Mouse (Mus musculus) heart, embryonic 13.5 days (tissue): ENCODE measurements at regions not wholly inside any gene's neighbourhood (a gene's known extent, or its start where the extent isn't known, plus 50 kb on each side); places are given as distances from the start of the nearest gene placed in this dataset.

ENCODE experiments used
- ATAC-seq: fragments of 200-750 bp; cut with Nextera tagmentation; 2 replicates; pipeline ENCODE4 v1.8.0; 2017; ENCODE audit warnings: moderate TSS enrichment; ENCODE audit not compliant: insufficient number of reproducible peaks, low FRiP score, low TSS enrichment; ENCODE audit errors: extremely low read depth
- H3K27ac ChIP-seq: fragments of 300-500 bp; sonication (generic); replicated peaks from 2 replicates; pipeline ENCODE4 v1.5.1; 2015; ENCODE audit warnings: moderate library complexity, mild to moderate bottlenecking, inconsistent platforms
- H3K27me3 ChIP-seq: fragments of 300-500 bp; sonication (generic); replicated peaks from 2 replicates; pipeline ENCODE4 v1.6.1; 2015; ENCODE audit warnings: mild to moderate bottlenecking, inconsistent platforms
- H3K36me3 ChIP-seq: fragments of 300-500 bp; sonication (generic); 2 replicates; pipeline ENCODE4 v1.6.1; 2015; ENCODE audit warnings: mild to moderate bottlenecking, inconsistent platforms
- H3K4me1 ChIP-seq: fragments of 300-500 bp; sonication (generic); 2 replicates; pipeline ENCODE4 v1.6.1; 2015; ENCODE audit warnings: inconsistent platforms
- H3K4me2 ChIP-seq: fragments of 300-500 bp; sonication (generic); 2 replicates; pipeline ENCODE4 v1.6.1; 2015; ENCODE audit warnings: inconsistent platforms, mild to moderate bottlenecking, moderate library complexity
- H3K4me3 ChIP-seq: fragments of 300-500 bp; sonication (generic); 2 replicates; pipeline ENCODE4 v1.5.1; 2015; ENCODE audit warnings: moderate library complexity, mild to moderate bottlenecking, inconsistent platforms
- H3K9ac ChIP-seq: fragments of 300-500 bp; sonication (generic); 2 replicates; pipeline ENCODE4 v1.6.1; 2015; ENCODE audit warnings: inconsistent platforms, mild to moderate bottlenecking, moderate library complexity
- H3K9me3 ChIP-seq: fragments of 300-500 bp; sonication (generic); 2 replicates; pipeline ENCODE4 v1.6.1; 2016; ENCODE audit warnings: inconsistent platforms
- WGBS: fragments of 180-500 bp; shearing (Covaris S2); methylation state at CpG from one replicate; pipeline ENCODE4 v1.1.7; 2015; ENCODE audit warnings: mixed read lengths; 5-methylcytosine and 5-hydroxymethylcytosine counted together

- Histone ChIP-seq H3K9me3 (no peaks in the 10 kb centered on the region), H3K4me2 (no peak overlapping the region), H3K27ac (no peak overlapping the region), H3K4me1 (peaks cover 19% of the 10 kb centered on the region), H3K4me3 (no peak overlapping the region), H3K9ac (no peak overlapping the region), H3K27me3 (peaks cover 33% of the 10 kb centered on the region), H3K36me3 (no peaks in the 10 kb centered on the region)
- ATAC-seq: no peak
- WGBS: 30% methylated on average over 7 of the region's 7 CpGs
These were observed 199.4 kb downstream of the Cdh26 start for GRCm38 (mm10) chr2:178629756-178630155.

GRCm38 (mm10) chr2:178630511-178630910, 200.2 kb downstream of the Cdh26 start:
- no peak overlapping the region for H3K4me3 ChIP-seq
- no peaks in the 10 kb centered on the region for H3K36me3 ChIP-seq
- no peak for ATAC-seq
- H3K27ac ChIP-seq: no peak overlapping the region
- no peak overlapping the region for H3K4me2 ChIP-seq
- peaks cover 33% of the 10 kb centered on the region for H3K27me3 ChIP-seq
- H3K9ac ChIP-seq: no peak overlapping the region
- H3K4me1 ChIP-seq: peaks cover 19% of the 10 kb centered on the region
- H3K9me3 ChIP-seq: no peaks in the 10 kb centered on the region
- 74% methylated on average over 12 of the region's 12 CpGs for WGBS

GRCm38 (mm10) chr2:178631336-178631735, 201.0 kb downstream of the Cdh26 start:
- Histone ChIP-seq H3K27me3 (peaks cover 33% of the 10 kb centered on the region), H3K4me1 (peaks cover 19% of the 10 kb centered on the region), H3K4me2 (no peak overlapping the region), H3K27ac (no peak overlapping the region), H3K4me3 (no peak overlapping the region), H3K9me3 (no peaks in the 10 kb centered on the region), H3K9ac (no peak overlapping the region), H3K36me3 (no peaks in the 10 kb centered on the region)
- WGBS: 51% methylated on average over 3 of the region's 3 CpGs
- no peak for ATAC-seq

- H3K4me3 ChIP-seq: no peak overlapping the region
- no peak overlapping the region for H3K4me2 ChIP-seq
- no peak overlapping the region for H3K9ac ChIP-seq
- peaks cover 19% of the 10 kb centered on the region for H3K4me1 ChIP-seq
- no peak overlapping the region for H3K27ac ChIP-seq
- no peaks in the 10 kb centered on the region for H3K36me3 ChIP-seq
- peaks cover 28% of the 10 kb centered on the region for H3K27me3 ChIP-seq
- no peaks in the 10 kb centered on the region for H3K9me3 ChIP-seq
- no peak for ATAC-seq
- WGBS: 61% methylated on average over 12 of the region's 12 CpGs
These were observed 201.6 kb downstream of the Cdh26 start for GRCm38 (mm10) chr2:178631966-178632365.

- Histone ChIP-seq H3K4me1 (peaks cover 12% of the 10 kb centered on the region), H3K27me3 (peaks cover 17% of the 10 kb centered on the region), H3K27ac (no peak overlapping the region), H3K4me3 (no peak overlapping the region), H3K36me3 (no peaks in the 10 kb centered on the region), H3K9me3 (no peaks in the 10 kb centered on the region), H3K4me2 (no peak overlapping the region), H3K9ac (no peak overlapping the region)
- no peak for ATAC-seq
- 81% methylated on average over 13 of the region's 13 CpGs for WGBS
These were observed 202.7 kb downstream of the Cdh26 start for GRCm38 (mm10) chr2:178632831-178633585.

- no peak for ATAC-seq
- no peak overlapping the region for H3K27ac ChIP-seq
- H3K9me3 ChIP-seq: no peaks in the 10 kb centered on the region
- H3K4me1 ChIP-seq: peaks cover 3% of the 10 kb centered on the region; the same call in 1 of the 2 replicates
- H3K36me3 ChIP-seq: no peaks in the 10 kb centered on the region
- no peak overlapping the region for H3K4me2 ChIP-seq
- 0 out of 2 replicates have a peak, but pooled peaks cover 8% of the 10 kb centered on the region for H3K27me3 ChIP-seq
- H3K9ac ChIP-seq: no peak overlapping the region
- H3K4me3 ChIP-seq: no peak overlapping the region
- WGBS: 47% methylated on average over 10 of the region's 10 CpGs
These were observed 203.8 kb downstream of the Cdh26 start for GRCm38 (mm10) chr2:178634116-178634515.

GRCm38 (mm10) chr2:178635685-178636084, 205.4 kb downstream of the Cdh26 start:
- H3K9me3 ChIP-seq: no peaks in the 10 kb centered on the region
- no peak overlapping the region for H3K4me2 ChIP-seq
- H3K27ac ChIP-seq: no peak overlapping the region
- no peak overlapping the region for H3K4me3 ChIP-seq
- 0 out of 2 replicates have a peak, but pooled peaks cover 6% of the 10 kb centered on the region for H3K27me3 ChIP-seq
- no peak overlapping the region for H3K9ac ChIP-seq
- peaks cover 3% of the 10 kb centered on the region; the same call in 1 of the 2 replicates for H3K4me1 ChIP-seq
- H3K36me3 ChIP-seq: no peaks in the 10 kb centered on the region
- WGBS: 45% methylated on average over 4 of the region's 4 CpGs
- no peak for ATAC-seq

GRCm38 (mm10) chr2:178636901-178637300, 206.6 kb downstream of the Cdh26 start:
- 76% methylated on average over 9 of the region's 9 CpGs for WGBS
- no peak for ATAC-seq
- Histone ChIP-seq H3K27me3 (no peaks in the 10 kb centered on the region), H3K4me3 (no peak overlapping the region), H3K9me3 (no peaks in the 10 kb centered on the region), H3K4me1 (peaks cover 3% of the 10 kb centered on the region; the same call in 1 of the 2 replicates), H3K36me3 (no peaks in the 10 kb centered on the region), H3K27ac (no peak overlapping the region), H3K4me2 (no peak overlapping the region), H3K9ac (no peak overlapping the region)

- H3K9ac ChIP-seq: no peak overlapping the region
- 59% methylated on average over 16 of the region's 16 CpGs for WGBS
- no peak for ATAC-seq
- no peaks in the 10 kb centered on the region for H3K4me1 ChIP-seq
- H3K4me2 ChIP-seq: no peak overlapping the region
- H3K27me3 ChIP-seq: peaks cover 10% of the 10 kb centered on the region; the same call in 1 of the 2 replicates
- no peaks in the 10 kb centered on the region for H3K36me3 ChIP-seq
- H3K9me3 ChIP-seq: no peaks in the 10 kb centered on the region
- no peak overlapping the region for H3K4me3 ChIP-seq
- no peak overlapping the region for H3K27ac ChIP-seq
These were observed 212.1 kb downstream of the Cdh26 start for GRCm38 (mm10) chr2:178642137-178643052.

- Histone ChIP-seq H3K9me3 (no peaks in the 10 kb centered on the region), H3K36me3 (no peaks in the 10 kb centered on the region), H3K27me3 (peaks cover 10% of the 10 kb centered on the region; the same call in 1 of the 2 replicates), H3K27ac (no peak overlapping the region), H3K4me2 (no peak overlapping the region), H3K4me1 (no peaks in the 10 kb centered on the region), H3K4me3 (no peak overlapping the region), H3K9ac (no peak overlapping the region)
- 80% methylated on average over 11 of the region's 11 CpGs for WGBS
- ATAC-seq: no peak
These were observed 212.7 kb downstream of the Cdh26 start for GRCm38 (mm10) chr2:178643053-178643402.

- Histone ChIP-seq H3K36me3 (no peaks in the 10 kb centered on the region), H3K27me3 (peaks cover 10% of the 10 kb centered on the region; the same call in 1 of the 2 replicates), H3K9me3 (no peaks in the 10 kb centered on the region), H3K4me1 (no peaks in the 10 kb centered on the region), H3K4me3 (no peak overlapping the region), H3K27ac (no peak overlapping the region), H3K9ac (no peak overlapping the region), H3K4me2 (no peak overlapping the region)
- 17% methylated on average over 4 of the region's 4 CpGs for WGBS
- no peak for ATAC-seq
These were observed 213.5 kb downstream of the Cdh26 start for GRCm38 (mm10) chr2:178643841-178644240.
